Mouse (Mus musculus): ENCODE measurements around the gene Olfr824. TPM values are rescaled to one million over a fixed set of nuclear protein-coding genes. Genes with fewer than 3 reads are reported as not detected.

Olfr824 gene
- polyA plus RNA-seq, 1 experiment from 2014 or later: not detected

Other genes starting within 250 kb of the Olfr824 start
- gene Olfr815, start 224.1 kb downstream of the Olfr824 start, polyA plus RNA-seq (2015; fragmentation: Nextera tagmentation; extraction: Ambion mirVana): not detected in 2 replicates
- not detected in 2 replicates for gene Olfr816, start 214.4 kb downstream of the Olfr824 start, polyA plus RNA-seq (2015; fragmentation: Nextera tagmentation; extraction: Ambion mirVana)
- gene Olfr818, start 180.9 kb downstream of the Olfr824 start, polyA plus RNA-seq (2015; fragmentation: Nextera tagmentation; extraction: Ambion mirVana): not detected in 2 replicates
- not detected in 2 replicates for gene Olfr819, start 162.7 kb downstream of the Olfr824 start, polyA plus RNA-seq (2015; fragmentation: Nextera tagmentation; extraction: Ambion mirVana)
- not detected in 2 replicates for gene Olfr247, start 153.9 kb downstream of the Olfr824 start, polyA plus RNA-seq (2015; fragmentation: Nextera tagmentation; extraction: Ambion mirVana)
- not detected in 2 replicates for gene Gm10310, start 144.9 kb downstream of the Olfr824 start, polyA plus RNA-seq (2015; fragmentation: Nextera tagmentation; extraction: Ambion mirVana)
- gene Olfr820, start 117.4 kb downstream of the Olfr824 start, polyA plus RNA-seq (2015; fragmentation: Nextera tagmentation; extraction: Ambion mirVana): not detected in 2 replicates
- gene Olfr821, start 99.7 kb downstream of the Olfr824 start, polyA plus RNA-seq (2015; fragmentation: Nextera tagmentation; extraction: Ambion mirVana): not detected in 2 replicates
- not detected in 2 replicates for gene Olfr822, start 58.8 kb downstream of the Olfr824 start, polyA plus RNA-seq (2015; fragmentation: Nextera tagmentation; extraction: Ambion mirVana)
- not detected in 2 replicates for gene Olfr823, start 14.6 kb downstream of the Olfr824 start, polyA plus RNA-seq (2015; fragmentation: Nextera tagmentation; extraction: Ambion mirVana)
- gene Olfr825, start 36.8 kb upstream of the Olfr824 start, polyA plus RNA-seq (2015; fragmentation: Nextera tagmentation; extraction: Ambion mirVana): not detected in 2 replicates
- gene Olfr826, start 54.2 kb upstream of the Olfr824 start, polyA plus RNA-seq (2015; fragmentation: Nextera tagmentation; extraction: Ambion mirVana): not detected in 2 replicates
- not detected in 2 replicates for gene Olfr827, start 84.4 kb upstream of the Olfr824 start, polyA plus RNA-seq (2015; fragmentation: Nextera tagmentation; extraction: Ambion mirVana)
- gene Neurod4, start 150.2 kb upstream of the Olfr824 start, polyA plus RNA-seq (2015; fragmentation: Nextera tagmentation; extraction: Ambion mirVana): 0.07 TPM in 1 of 2 replicates, not detected in the other
- 0.62 and 0.68 TPM in 2 replicates for gene Tespa1, start 192.9 kb upstream of the Olfr824 start, polyA plus RNA-seq (2015; fragmentation: Nextera tagmentation; extraction: Ambion mirVana)